Mouse (Mus musculus) heart, adult 10 weeks (tissue): ENCODE data around the gene Creg1. TPM values are rescaled to one million over a fixed set of nuclear protein-coding genes. Genes with fewer than 3 reads are reported as not detected.

ENCODE experiments used
- polyA plus RNA-seq: library from polyadenylated mRNA; stranded (reverse); fragments of 350-450 nt; fragmentation: Illumina TruSeq; extraction: RNeasy Lipid Tissue Mini Kit (QIAGEN cat#74804); gene quantifications from one replicate; pipeline ENCODE4 v1.2.3, GENCODE M21; 2014; ENCODE audit warnings: low read depth, low replicate concordance

Creg1 gene
- polyA plus RNA-seq: 178 TPM

DNA sequence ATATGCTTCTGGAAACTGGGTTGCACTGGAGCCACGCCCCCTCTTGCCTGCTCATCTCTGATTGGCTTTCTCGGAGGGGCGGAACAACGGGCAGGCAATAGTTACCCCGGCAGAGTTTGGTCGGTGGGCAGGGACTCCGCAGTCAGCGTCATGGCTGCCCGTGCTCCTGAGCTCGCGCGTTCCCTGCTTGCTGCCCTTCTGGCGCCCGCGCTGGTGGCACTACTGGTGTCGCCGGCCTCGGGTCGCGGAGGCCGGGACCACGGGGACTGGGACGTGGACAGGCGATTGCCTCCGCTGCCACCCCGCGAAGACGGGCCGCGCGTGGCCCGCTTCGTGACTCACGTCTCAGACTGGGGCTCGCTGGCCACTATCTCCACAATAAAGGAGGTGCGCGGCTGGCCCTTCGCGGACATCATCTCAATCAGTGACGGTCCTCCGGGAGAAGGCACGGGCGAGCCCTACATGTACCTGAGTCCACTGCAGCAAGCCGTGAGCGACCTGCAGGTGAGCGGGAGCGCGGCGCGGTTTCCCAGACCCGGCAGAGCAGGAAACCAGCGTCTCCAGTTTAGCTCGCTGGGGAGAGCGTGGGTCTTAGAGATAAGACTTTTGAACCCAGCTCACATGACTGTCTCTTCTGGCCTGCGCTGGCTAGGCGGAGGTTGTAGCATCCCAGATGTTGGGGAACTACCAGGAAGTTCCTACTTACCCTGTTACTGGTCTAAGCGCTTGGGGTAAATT lies at the start of gene Creg1:
Creg1 (plus strand) TSS at position 112 of the 738 bp plus-strand sequence.

DNA sequence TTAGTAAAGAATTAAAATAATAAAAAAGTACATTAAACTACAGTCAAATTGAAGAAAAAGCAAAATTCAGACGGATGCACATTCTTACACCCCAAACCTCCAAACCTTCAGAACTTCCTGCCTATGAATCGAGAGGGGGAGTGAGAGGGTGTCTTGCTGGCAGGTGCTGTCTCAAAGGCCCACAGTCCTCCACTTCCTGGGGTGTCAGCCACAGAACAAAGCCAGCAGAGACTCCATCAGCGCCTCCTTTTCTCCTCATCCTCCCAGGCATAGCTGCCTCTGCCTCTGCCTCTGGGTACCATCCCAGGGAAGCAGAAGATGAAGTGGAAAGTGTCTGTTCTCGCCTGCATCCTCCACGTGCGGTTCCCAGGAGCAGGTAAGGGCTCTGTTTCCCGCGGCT lies 25.0 kb downstream of the Creg1 start, which contains the start of gene Cd247:
Cd247 (plus strand) TSS at position 171 of the 400 bp plus-strand sequence.

Other genes with a start within 250 kb of the Creg1 start
- gene Mpzl1, start 129.2 kb upstream of the Creg1 start, polyA plus RNA-seq: 17.5 TPM
- 96.3 TPM for gene Rcsd1, start 54.0 kb upstream of the Creg1 start, polyA plus RNA-seq
- 0.60 TPM for gene Cd247, start 24.9 kb downstream of the Creg1 start, polyA plus RNA-seq
- 4.6 TPM for gene Pou2f1, start 238.9 kb downstream of the Creg1 start, polyA plus RNA-seq